Mouse (Mus musculus): ENCODE data around the gene Mapt. TPM values are rescaled to one million over a fixed set of nuclear protein-coding genes. Genes with fewer than 3 reads are reported as not detected.

Gene Mapt
- 2.9 and 8.1 TPM in 2 replicates for polyA plus RNA-seq (2016; fragmentation: Nextera tagmentation; extraction: Ambion mirVana)

DNA sequence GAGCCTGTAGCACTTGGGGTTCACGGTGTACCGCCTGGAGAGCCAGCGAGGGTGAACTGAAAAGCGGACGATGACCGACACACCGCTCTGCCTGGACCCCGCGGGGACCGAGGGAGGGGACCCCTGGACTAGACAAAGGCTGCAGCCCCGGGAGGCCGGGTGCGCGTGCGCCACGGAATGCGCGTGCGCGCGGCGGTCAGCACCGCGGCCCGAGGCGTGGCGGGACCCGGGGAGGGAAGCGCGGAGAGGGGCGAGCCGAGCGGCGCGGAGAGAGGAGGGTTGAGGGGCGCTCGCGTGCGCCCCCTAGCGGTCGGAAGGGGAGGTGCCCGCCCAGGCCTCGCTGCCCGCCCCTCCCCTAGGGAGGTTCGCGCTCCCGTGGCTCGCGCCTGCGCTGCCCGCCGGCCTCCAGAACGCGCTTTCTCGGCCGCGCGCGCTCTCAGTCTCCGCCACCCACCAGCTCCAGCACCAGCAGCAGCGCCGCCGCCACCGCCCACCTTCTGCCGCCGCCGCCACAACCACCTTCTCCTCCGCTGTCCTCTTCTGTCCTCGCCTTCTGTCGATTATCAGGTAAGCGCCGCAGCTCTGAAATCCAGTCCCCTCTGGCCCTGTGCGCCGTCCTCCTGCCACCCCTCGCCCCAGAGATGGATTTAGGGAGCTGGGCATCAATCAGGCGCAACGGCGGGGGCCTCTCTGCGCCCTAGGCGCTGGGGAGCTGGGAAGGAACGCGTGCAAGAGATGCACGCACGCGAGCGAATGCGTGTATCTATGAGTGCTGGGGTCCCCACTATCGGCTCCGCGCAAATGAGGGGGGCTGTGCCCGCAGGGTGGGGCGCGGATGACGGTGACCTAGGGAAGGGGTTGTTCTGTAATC lies at the start of gene Mapt:
Gene Mapt (plus strand): TSS at position 350 of the 871 bp plus-strand sequence.
- no peaks in the 10 kb centered on the region for H3K36me3 ChIP-seq (replicated peaks)
- H3K4me1 ChIP-seq = peaks cover 48% of the 10 kb centered on the region
- H3K4me3 ChIP-seq = peak within 1 kb of the TSS; percentile 61
- DNase-seq (ENCODE audit: extremely low spot score, low spot score) = peak; percentile 88
- no peaks in the 10 kb centered on the region for H3K9me3 ChIP-seq
- under 1% methylated on average over 90 of the region's 94 CpGs for WGBS
- peak within 1 kb of the TSS; percentile 91 for H3K27ac ChIP-seq
- H3K27me3 ChIP-seq (ENCODE audit: poor library complexity, severe bottlenecking) = peaks cover 70% of the 10 kb centered on the region

DNA sequence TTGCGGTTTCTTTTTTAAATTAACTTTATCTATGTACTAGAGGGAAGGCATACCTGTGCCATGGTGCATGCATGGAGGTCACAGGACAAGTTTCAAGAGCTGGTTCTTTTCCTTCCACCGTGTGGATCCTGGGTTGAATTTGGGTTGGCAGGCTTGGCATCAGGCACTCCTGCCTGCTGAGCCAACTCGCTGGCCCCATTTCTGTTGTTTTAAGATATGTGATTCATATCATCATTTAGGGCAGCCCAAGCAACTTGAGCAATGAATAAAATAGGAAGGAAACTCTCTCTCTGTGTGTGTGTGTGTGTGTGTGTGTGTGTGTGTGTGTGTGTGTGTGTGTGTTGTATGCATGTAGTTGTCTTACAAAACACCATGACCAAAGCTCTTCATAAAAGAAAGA lies 49.0 kb upstream of the Mapt start:
- Histone ChIP-seq H3K27ac (no peak overlapping the region), H3K4me3 (no peak overlapping the region), H3K9me3 (no peaks in the 10 kb centered on the region), H3K36me3 (replicated peaks) (no peaks in the 10 kb centered on the region), H3K4me1 (peaks cover 4% of the 10 kb centered on the region; the same call in 1 of the 2 replicates), H3K27me3 (ENCODE audit: poor library complexity, severe bottlenecking) (no peaks in the 10 kb centered on the region)
- DNase-seq (ENCODE audit: extremely low spot score, low spot score) = no peak
- WGBS = 88% methylated on average over 3 of the region's 3 CpGs

DNA sequence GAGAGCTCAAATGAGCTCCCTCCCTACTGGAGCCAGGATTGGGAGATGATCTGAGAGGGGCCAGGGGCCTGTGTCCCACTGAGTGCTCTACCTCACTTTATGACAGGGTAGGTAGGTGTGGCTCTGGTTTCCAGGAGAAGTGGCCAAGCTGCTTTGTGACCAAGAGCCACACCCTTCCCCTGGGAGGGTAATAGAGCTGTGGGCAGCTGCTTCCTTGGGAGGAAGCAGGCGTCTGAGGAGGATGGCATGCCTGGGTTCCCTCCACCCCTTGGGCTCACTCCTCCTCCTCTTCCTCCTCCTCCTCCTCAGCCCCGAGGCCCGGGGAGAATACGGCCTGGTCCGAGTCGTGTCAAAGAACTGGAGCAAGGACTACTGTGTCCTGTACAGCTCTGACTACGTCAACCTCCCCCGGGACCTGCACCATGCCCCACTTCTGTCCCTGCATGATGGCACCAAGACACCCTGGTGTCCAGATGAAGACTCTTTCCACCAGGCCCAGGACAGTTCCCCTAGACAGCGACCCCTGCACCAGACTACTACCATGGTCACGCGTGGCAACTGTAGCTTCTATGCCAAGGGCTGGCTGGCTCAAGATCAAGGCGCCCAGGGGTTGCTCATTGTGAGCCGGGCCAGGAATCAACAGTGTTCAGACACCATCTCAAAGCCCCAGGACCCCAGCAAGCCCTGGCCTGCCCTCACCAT lies 44.9 kb upstream of the Mapt start, which contains the start of gene Sppl2c:
Gene Sppl2c (plus strand): TSS at position 193 of the 702 bp plus-strand sequence.
- H3K27ac ChIP-seq = no peak within 1 kb of the TSS
- WGBS = 86% methylated on average over 13 of the region's 13 CpGs
- no peaks in the 10 kb centered on the region for H3K4me1 ChIP-seq

DNA sequence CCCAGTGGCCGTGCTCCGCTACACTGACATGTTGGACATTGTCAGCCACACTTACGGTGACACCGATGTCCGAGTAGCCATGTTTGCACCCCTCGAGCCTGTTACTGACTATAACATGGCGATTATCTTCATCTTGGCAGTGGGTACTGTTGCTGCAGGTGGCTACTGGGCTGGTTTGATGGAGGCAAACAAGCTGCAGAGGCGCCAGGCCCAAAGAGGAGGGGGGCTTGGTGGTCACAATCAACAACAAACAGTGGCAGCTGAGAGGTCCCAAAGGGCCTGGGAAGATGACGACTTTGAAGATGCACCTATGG lies 44.4 kb upstream of the Mapt start:
- Histone ChIP-seq H3K9me3 (no peaks in the 10 kb centered on the region), H3K36me3 (replicated peaks) (no peaks in the 10 kb centered on the region), H3K4me3 (no peak overlapping the region), H3K27me3 (ENCODE audit: poor library complexity, severe bottlenecking) (no peaks in the 10 kb centered on the region), H3K27ac (no peak overlapping the region), H3K4me1 (no peaks in the 10 kb centered on the region)
- WGBS = 92% methylated on average over 9 of the region's 9 CpGs
- no peak for DNase-seq (ENCODE audit: extremely low spot score, low spot score)

More for the DNA sequence above, 44.9 kb upstream of the Mapt start, which contains the start of gene Sppl2c:
- no peaks in the 10 kb centered on the region for H3K36me3 ChIP-seq (replicated peaks)
- H3K9me3 ChIP-seq = no peaks in the 10 kb centered on the region
- H3K4me3 ChIP-seq = no peak within 1 kb of the TSS
- DNase-seq (ENCODE audit: extremely low spot score, low spot score) = no peak
- no peaks in the 10 kb centered on the region for H3K27me3 ChIP-seq (ENCODE audit: poor library complexity, severe bottlenecking)

DNA sequence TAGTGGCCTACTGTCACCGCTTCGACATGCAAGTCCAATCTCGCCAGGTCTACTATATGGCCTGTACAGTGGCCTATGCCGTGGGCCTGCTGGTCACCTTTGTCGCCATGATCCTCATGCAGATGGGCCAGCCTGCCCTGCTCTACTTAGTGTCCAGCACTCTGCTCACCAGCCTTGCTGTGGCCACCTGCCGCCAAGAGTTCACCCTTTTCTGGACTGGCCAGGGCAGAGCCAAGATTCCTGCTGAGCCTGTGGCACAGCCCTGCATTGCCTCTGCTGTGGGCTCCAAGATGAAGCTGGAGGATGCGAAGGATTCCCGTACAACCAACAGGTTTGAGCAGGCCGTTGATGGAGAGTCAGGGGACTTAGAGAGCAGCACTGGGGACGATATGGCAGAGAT lies 43.4 kb upstream of the Mapt start:
- no peaks in the 10 kb centered on the region for H3K27me3 ChIP-seq (ENCODE audit: poor library complexity, severe bottlenecking)
- DNase-seq (ENCODE audit: extremely low spot score, low spot score) = no peak

DNA sequence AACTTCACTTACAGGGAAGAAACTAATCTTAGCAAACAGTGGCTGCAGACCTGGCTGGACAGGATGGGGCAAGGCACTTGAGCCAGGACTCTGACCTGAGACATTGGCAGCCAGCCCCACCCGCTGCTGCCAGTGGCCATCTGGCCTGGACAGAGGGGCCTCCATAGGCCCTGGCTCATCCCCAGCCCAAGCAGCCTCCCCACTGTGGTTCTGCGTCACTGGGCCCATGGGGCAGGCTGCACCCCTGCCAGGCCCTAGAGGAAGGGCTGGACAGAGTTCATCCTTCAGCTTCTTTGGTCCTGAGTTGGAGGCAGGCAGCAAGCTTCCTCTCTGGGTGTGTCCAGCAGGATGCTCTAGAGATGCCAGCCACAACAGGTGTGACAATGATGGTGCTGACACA lies 41.2 kb upstream of the Mapt start:
- H3K4me1 ChIP-seq = no peaks in the 10 kb centered on the region
- no peaks in the 10 kb centered on the region for H3K9me3 ChIP-seq
- H3K27me3 ChIP-seq (ENCODE audit: poor library complexity, severe bottlenecking) = no peaks in the 10 kb centered on the region
- no peak overlapping the region for H3K27ac ChIP-seq
- WGBS = 81% methylated on average over 2 of the region's 2 CpGs
- no peak overlapping the region for H3K4me3 ChIP-seq
- DNase-seq (ENCODE audit: extremely low spot score, low spot score) = no peak
- H3K36me3 ChIP-seq (replicated peaks) = no peaks in the 10 kb centered on the region

More for the DNA sequence above, 43.4 kb upstream of the Mapt start:
- Histone ChIP-seq H3K27ac (no peak overlapping the region), H3K36me3 (replicated peaks) (no peaks in the 10 kb centered on the region), H3K4me1 (no peaks in the 10 kb centered on the region), H3K9me3 (no peaks in the 10 kb centered on the region), H3K4me3 (no peak overlapping the region)
- 93% methylated on average over 10 of the region's 10 CpGs for WGBS

DNA sequence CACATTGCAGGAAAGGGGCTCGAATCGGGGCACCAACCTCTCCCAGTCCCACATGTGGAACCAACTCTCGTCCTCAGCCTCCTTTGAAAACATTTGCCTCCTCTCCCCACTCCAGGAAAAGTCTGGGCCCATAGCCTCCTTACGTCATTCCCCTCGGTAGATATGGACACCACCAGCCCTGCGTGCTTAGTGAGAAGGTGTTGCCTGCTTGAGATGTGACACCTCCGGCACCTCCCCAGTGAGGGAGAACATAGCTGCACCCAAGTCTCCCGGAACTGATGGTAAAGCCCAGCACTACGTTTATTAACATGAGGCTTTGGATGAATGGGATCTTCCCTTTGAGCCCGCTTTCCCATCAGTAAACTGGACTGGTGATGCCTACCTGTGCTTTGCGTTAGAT lies 35.8 kb upstream of the Mapt start:
- Histone ChIP-seq H3K9me3 (no peaks in the 10 kb centered on the region), H3K27me3 (ENCODE audit: poor library complexity, severe bottlenecking) (peaks cover 20% of the 10 kb centered on the region; the same call in 1 of the 2 replicates), H3K4me3 (no peak overlapping the region), H3K27ac (no peak overlapping the region), H3K4me1 (peaks cover 3% of the 10 kb centered on the region; the same call in 1 of the 2 replicates), H3K36me3 (replicated peaks) (no peaks in the 10 kb centered on the region)
- DNase-seq (ENCODE audit: extremely low spot score, low spot score) = no peak
- 80% methylated on average over 11 of the region's 11 CpGs for WGBS

DNA sequence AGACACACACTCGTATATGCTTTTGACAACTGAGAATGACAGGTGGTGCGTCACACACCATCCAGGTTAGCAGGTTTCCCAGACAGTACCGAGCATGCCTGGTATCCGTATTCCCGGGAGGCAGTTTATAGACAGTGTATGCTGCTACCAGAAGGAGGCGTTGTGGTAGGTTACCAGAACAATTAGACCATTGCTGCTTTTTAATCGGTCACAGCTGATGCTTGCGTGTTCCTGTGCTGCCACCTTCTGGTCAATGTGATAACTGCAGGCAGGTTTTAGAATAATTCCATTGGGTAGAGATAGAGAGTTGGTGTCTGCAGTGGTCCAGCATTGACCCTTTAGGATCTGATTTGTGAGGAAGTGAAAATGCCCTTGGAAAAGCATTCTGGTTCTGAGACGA lies 35.4 kb upstream of the Mapt start:
- peaks cover 20% of the 10 kb centered on the region; the same call in 1 of the 2 replicates for H3K27me3 ChIP-seq (ENCODE audit: poor library complexity, severe bottlenecking)
- no peak overlapping the region for H3K4me3 ChIP-seq
- no peaks in the 10 kb centered on the region for H3K36me3 ChIP-seq (replicated peaks)
- peaks cover 3% of the 10 kb centered on the region; the same call in 1 of the 2 replicates for H3K4me1 ChIP-seq
- WGBS = 10% methylated on average over 9 of the region's 9 CpGs
- H3K9me3 ChIP-seq = no peaks in the 10 kb centered on the region
- H3K27ac ChIP-seq = no peak overlapping the region
- DNase-seq (ENCODE audit: extremely low spot score, low spot score) = peak; percentile 83

DNA sequence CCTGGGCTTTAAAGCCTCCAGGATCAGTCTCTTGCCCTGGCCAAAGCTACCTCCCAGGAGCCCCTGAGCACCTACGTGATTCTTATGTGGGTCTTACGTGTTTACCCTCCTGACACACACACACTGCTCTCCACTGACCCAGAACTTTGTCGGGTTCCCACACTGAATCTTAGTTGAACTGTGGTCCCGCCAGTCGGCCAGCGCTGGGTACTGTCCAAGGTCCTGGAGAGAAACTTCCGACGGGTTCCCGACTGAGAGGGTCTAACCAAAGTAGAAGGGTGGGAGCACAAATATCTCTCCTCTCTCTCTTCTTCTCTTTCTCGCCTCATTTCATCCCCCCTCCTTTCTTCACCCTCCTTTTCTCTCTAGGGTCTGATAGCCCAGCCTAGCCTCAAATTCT lies 33.3 kb upstream of the Mapt start:
- 9% methylated on average over 10 of the region's 10 CpGs for WGBS
- Histone ChIP-seq H3K4me3 (no peak overlapping the region), H3K27ac (no peak overlapping the region), H3K9me3 (peaks cover 12% of the 10 kb centered on the region), H3K4me1 (peaks cover 3% of the 10 kb centered on the region; the same call in 1 of the 2 replicates), H3K36me3 (replicated peaks) (no peaks in the 10 kb centered on the region), H3K27me3 (ENCODE audit: poor library complexity, severe bottlenecking) (peaks cover 20% of the 10 kb centered on the region; the same call in 1 of the 2 replicates)
- peak; percentile 44 for DNase-seq (ENCODE audit: extremely low spot score, low spot score)

DNA sequence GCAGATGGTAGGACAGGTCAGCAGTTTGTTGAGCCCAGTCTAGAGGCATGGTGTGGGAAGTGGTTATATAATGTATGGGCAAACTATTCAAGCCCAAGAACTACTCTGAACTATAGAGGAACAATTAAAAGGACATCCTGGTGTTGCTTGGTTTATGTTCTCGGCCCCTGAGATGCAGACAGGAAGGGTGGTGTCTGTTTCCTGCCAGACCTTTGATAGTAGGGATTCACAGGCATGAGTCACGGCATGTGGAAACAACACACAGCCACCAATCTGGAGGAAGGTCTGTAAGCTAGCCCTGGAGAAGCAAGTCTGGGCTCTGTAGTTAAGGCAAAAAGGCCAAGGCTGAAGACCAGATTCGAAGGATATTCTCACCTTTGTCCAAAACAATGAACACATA lies 27.9 kb upstream of the Mapt start:
- Histone ChIP-seq H3K4me1 (no peaks in the 10 kb centered on the region), H3K27ac (no peak overlapping the region), H3K4me3 (no peak overlapping the region), H3K36me3 (replicated peaks) (no peaks in the 10 kb centered on the region), H3K27me3 (ENCODE audit: poor library complexity, severe bottlenecking) (0 out of 2 replicates have a peak, but pooled peaks cover 2% of the 10 kb centered on the region), H3K9me3 (peaks cover 12% of the 10 kb centered on the region)
- no peak for DNase-seq (ENCODE audit: extremely low spot score, low spot score)
- 88% methylated on average over 3 of the region's 3 CpGs for WGBS

DNA sequence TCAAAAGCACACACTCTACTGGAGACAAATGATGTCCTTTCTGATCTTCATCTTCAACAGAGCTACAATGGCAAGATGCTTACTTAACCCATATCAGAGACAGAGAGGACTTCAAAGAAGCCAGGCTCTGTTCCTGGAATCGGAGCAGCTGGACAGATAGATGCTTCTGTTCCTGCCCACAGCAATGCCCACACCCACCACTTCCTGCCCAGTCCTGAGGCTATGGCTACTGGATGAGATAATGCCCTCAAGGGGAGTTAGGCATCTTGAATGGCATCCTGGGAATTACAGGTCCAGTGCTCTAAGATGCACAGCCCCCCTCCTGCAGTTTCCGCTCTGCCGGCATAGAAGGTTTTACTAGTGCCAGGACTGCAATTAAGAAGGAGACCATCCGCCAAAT lies 24.6 kb upstream of the Mapt start:
- 89% methylated on average over 4 of the region's 4 CpGs for WGBS

DNA sequence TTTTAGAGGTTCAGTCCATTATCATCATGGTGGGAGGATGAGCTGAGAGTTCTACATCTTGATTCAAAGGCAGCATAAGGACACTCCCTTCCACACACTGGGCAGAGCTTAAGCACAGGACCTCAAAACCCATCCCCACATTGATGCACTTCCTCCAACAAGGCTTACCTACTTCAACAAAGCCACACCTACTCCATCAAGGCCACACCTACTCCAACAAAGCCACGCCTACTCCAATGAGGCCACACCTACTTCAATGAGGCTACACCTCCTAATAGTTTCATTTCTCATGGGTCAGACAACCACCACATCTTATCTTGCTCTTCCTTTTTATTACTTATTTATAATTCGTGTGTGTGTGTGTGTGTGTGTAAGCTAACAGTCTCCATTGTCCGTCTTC lies 22.1 kb upstream of the Mapt start:
- no peak for DNase-seq (ENCODE audit: extremely low spot score, low spot score)
- H3K27me3 ChIP-seq (ENCODE audit: poor library complexity, severe bottlenecking) = no peaks in the 10 kb centered on the region
- H3K27ac ChIP-seq = no peak overlapping the region
- no peak overlapping the region for H3K4me3 ChIP-seq
- 84% methylated on average over 3 of the region's 3 CpGs for WGBS
- H3K4me1 ChIP-seq = no peaks in the 10 kb centered on the region
- no peaks in the 10 kb centered on the region for H3K36me3 ChIP-seq (replicated peaks)
- H3K9me3 ChIP-seq = no peaks in the 10 kb centered on the region

More for the DNA sequence above, 24.6 kb upstream of the Mapt start:
- H3K4me3 ChIP-seq = no peak overlapping the region
- peaks cover 10% of the 10 kb centered on the region for H3K9me3 ChIP-seq
- no peaks in the 10 kb centered on the region for H3K4me1 ChIP-seq
- no peak for DNase-seq (ENCODE audit: extremely low spot score, low spot score)
- no peaks in the 10 kb centered on the region for H3K36me3 ChIP-seq (replicated peaks)
- no peaks in the 10 kb centered on the region for H3K27me3 ChIP-seq (ENCODE audit: poor library complexity, severe bottlenecking)
- no peak overlapping the region for H3K27ac ChIP-seq

DNA sequence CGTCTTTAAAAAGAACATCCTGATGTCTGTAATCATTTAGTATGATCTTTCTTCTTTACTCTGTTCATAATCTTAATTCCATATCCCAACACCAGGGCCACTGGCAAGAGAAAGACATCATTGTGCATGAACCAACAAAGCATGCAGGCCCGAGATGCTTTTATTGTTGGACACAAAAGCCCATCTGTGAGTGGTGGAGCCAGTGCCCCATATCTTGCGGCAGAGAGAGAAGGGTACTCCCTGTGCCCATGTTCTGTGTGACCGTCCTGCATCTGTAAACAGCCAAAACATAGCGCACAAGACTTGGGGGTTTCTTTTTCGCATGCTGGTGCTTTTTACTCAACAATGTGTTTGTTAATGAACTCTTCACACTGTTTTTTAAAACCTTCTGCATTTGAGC lies 19.9 kb upstream of the Mapt start:
- no peaks in the 10 kb centered on the region for H3K36me3 ChIP-seq (replicated peaks)
- H3K4me3 ChIP-seq = no peak overlapping the region
- no peaks in the 10 kb centered on the region for H3K4me1 ChIP-seq
- no peak for DNase-seq (ENCODE audit: extremely low spot score, low spot score)
- H3K27me3 ChIP-seq (ENCODE audit: poor library complexity, severe bottlenecking) = no peaks in the 10 kb centered on the region
- H3K9me3 ChIP-seq = no peaks in the 10 kb centered on the region
- WGBS = 88% methylated on average over 6 of the region's 6 CpGs
- no peak overlapping the region for H3K27ac ChIP-seq
